Mouse (Mus musculus) lung, postnatal 0 days (tissue): ENCODE measurements around the gene Endog.

Experiments used
- CTCF ChIP-seq: IDR thresholded peaks from 2 replicates; pipeline ENCODE4 v1.5.1; 2016; ENCODE audit warnings: antibody characterized with exemption, mild to moderate bottlenecking
- EP300 ChIP-seq: IDR thresholded peaks from 2 replicates; pipeline ENCODE4 v1.6.1; 2016; ENCODE audit warnings: antibody characterized with exemption, mild to moderate bottlenecking, control low read depth

GRCm38 (mm10) chr2:30173541-30174240 is 2.4 kb downstream of the Endog start:
- TF ChIP-seq CTCF (no peak), EP300 (no peak)
